Mouse (Mus musculus): ENCODE results near the gene Itgb1bp1. TPM values are rescaled to one million over a fixed set of nuclear protein-coding genes. Genes with fewer than 3 reads are reported as not detected.

Gene Itgb1bp1
- total and polyA plus RNA-seq, 3 experiments, result 15.2 to 50.6 (median 42.4) TPM

DNA sequence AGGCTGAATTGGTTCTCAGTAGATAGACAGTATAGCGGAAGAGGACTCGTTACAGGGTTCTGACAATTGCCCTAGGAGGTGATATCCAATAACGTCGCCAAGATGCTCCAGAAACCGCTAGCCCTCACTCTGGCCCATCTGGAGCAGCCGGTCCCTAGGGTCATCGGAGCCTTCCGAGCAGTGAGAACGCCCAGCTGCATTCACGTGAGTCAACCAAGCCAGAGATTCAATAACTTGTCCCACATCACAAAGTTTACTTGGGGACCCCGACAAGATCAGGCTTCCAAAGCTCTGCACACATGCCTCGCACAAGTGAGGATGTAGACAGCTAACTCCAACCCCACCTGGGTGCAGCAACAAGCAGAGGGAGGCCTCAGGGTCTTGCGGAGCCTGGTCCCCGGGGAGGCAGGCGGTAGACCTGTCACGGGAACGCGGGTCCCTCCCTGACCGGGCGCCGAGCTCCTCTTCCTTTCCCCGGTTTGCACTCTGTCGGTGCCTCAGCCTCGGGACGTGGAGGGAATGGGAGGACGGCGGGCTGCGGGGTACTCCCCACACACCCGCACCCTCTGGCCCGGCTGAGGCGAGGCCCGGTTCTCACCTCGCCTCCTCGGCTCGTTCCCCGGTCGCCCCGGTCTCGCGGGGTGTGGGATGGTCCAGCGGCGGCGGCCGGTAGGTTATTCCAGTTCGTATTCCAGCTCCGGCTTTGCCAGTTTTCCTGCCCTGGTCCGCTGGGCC is 409 bp downstream of the Itgb1bp1 start:
- no peaks in the 10 kb centered on the region for H3K27me3 ChIP-seq (ENCODE audit: control insufficient read depth, insufficient read depth, low read length)
- peaks cover 2% of the 10 kb centered on the region; the same call in 1 of the 2 replicates for H3K36me3 ChIP-seq (ENCODE audit: control insufficient read depth, insufficient read depth, low read length)
- 0 out of 2 replicates have a peak, but pooled peaks have one; percentile 14 for TF ChIP-seq EP300 (IDR thresholded peaks at IDR 0.05; ENCODE audit: insufficient read depth, low read depth, low read length)
- TF ChIP-seq POLR2A (IDR thresholded peaks at IDR 0.05; ENCODE audit: insufficient read depth, low read depth, low read length), result no peak; the same call in 1 of the 2 replicates
- no peak for TF ChIP-seq CTCF (IDR thresholded peaks at IDR 0.05)
- peak overlapping the region; percentile 92 for H3K9ac ChIP-seq (ENCODE audit: low read depth, low read length)
- intact Hi-C loops (cut with DNase I), result loop anchor here (1.0 to 2.0 kb wide), 4 partner anchors 21 to 131 kb away; partner anchors contain the start of genes Adam17, Iah1 and Ywhaq
- H3K27ac ChIP-seq, result peak overlapping the region; percentile 85
- under 1% methylated on average over 47 of the region's 47 CpGs for WGBS
- DNase-seq, result no peak
- peak overlapping the region; percentile 95 for H3K4me3 ChIP-seq
- H3K4me1 ChIP-seq (ENCODE audit: control insufficient read depth, insufficient read depth, low read length), result peaks cover 6% of the 10 kb centered on the region
- 0 out of 2 replicates have a peak, but pooled peaks cover 2% of the 10 kb centered on the region for H3K79me2 ChIP-seq (replicated peaks; ENCODE audit: control insufficient read depth, insufficient read depth, low read length)

DNA sequence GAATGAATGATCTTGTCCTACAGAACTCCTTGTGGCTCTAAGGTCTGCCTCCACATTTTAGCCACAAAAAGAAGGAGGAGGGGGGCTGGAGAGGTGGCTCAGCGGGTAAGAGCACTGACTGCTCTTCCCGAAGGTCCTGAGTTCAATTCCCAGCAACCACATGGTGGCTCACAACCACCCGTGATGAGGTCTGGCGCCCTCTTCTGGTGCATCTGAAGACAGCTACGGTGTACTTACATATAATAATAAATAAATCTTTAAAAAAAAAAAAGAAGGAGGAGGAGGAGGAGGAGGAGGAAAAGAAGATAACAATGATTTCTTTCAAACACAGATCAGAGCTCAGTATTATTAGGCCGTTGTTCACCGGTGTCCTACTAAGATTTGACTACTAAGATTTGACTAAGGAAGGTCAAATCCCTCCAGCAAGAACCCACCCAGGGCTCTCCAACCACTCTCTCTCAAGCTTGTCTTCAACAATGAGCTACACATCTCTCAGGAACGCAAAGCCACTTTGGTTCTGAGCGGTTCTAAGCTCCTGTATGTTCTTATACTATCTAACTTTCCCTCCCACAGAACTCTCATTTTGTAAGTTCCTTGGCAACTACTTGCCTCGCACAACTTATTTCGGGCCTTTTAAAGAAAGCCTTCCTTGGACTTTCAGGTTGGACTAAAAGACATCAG is 1.2 kb downstream of the Itgb1bp1 start, which contains the start of gene Cpsf3:
Cpsf3 (plus strand) TSS at position 631 of the 681 bp plus-strand sequence.
- H3K27ac ChIP-seq, result peak within 1 kb of the TSS; percentile 85
- peak within 1 kb of the TSS; percentile 95 for H3K4me3 ChIP-seq
- 46% methylated on average over 11 of the region's 11 CpGs for WGBS
- peak within 1 kb of the TSS; percentile 92 for H3K9ac ChIP-seq (ENCODE audit: low read depth, low read length)
- H3K4me1 ChIP-seq (ENCODE audit: control insufficient read depth, insufficient read depth, low read length), result peaks cover 6% of the 10 kb centered on the region
- no peaks in the 10 kb centered on the region for H3K27me3 ChIP-seq (ENCODE audit: control insufficient read depth, insufficient read depth, low read length)
- 0 out of 2 replicates have a peak, but pooled peaks cover 2% of the 10 kb centered on the region for H3K36me3 ChIP-seq (ENCODE audit: control insufficient read depth, insufficient read depth, low read length)
- no peak for TF ChIP-seq POLR2A (IDR thresholded peaks at IDR 0.05; ENCODE audit: insufficient read depth, low read depth, low read length)
- TF ChIP-seq CTCF (IDR thresholded peaks at IDR 0.05), result 0 out of 2 replicates have a peak, but pooled peaks have one; percentile 17
- H3K79me2 ChIP-seq (replicated peaks; ENCODE audit: control insufficient read depth, insufficient read depth, low read length), result peaks cover 2% of the 10 kb centered on the region; the same call in 1 of the 2 replicates
- intact Hi-C loops (cut with DNase I), result loop anchor here (1.0 kb wide), 1 partner anchor 18 kb away; no protein-coding TSS in a partner anchor
- DNase-seq, result no peak

DNA sequence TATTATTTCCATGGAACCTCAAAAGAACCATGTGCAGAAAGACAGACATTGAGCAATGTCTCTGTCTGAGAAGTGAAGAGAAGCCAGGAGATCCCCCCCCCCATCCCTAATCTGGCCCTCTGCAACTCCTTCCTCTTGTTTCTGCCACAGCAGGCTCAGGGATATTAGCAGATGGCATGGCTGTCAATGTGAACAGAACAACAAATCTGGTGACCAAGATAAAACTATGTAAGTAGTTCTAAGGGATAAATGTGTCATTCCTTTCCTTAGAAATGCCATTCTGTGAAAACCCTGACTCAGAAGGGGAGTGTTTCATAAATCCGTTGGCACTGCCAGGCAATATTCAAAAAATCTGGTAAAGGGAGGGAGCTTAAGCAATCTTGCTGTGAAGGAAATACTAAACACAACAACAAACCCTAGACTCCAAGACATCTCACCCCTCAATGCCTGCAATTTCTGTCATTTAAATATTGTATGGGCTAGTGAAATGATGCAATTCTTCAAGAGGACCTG is 8.7 kb downstream of the Itgb1bp1 start:
- H3K4me3 ChIP-seq, result no peak overlapping the region
- DNase-seq, result no peak
- H3K36me3 ChIP-seq (ENCODE audit: control insufficient read depth, insufficient read depth, low read length), result no peaks in the 10 kb centered on the region
- H3K9ac ChIP-seq (ENCODE audit: low read depth, low read length), result no peak overlapping the region
- intact Hi-C loops (cut with DNase I), result no loop called here
- H3K27me3 ChIP-seq (ENCODE audit: control insufficient read depth, insufficient read depth, low read length), result no peaks in the 10 kb centered on the region
- H3K79me2 ChIP-seq (replicated peaks; ENCODE audit: control insufficient read depth, insufficient read depth, low read length), result peaks cover 2% of the 10 kb centered on the region; the same call in 1 of the 2 replicates
- no peak overlapping the region for H3K27ac ChIP-seq
- 81% methylated on average over 1 of the region's 1 CpGs for whole genome bisulfite sequencing
- peaks cover 1% of the 10 kb centered on the region; the same call in 1 of the 2 replicates for H3K4me1 ChIP-seq (ENCODE audit: control insufficient read depth, insufficient read depth, low read length)
- no peak for TF ChIP-seq CTCF (IDR thresholded peaks at IDR 0.05)
- no peak for TF ChIP-seq POLR2A (IDR thresholded peaks at IDR 0.05; ENCODE audit: insufficient read depth, low read depth, low read length)
- TF ChIP-seq EP300 (IDR thresholded peaks at IDR 0.05; ENCODE audit: insufficient read depth, low read depth, low read length), result no peak

DNA sequence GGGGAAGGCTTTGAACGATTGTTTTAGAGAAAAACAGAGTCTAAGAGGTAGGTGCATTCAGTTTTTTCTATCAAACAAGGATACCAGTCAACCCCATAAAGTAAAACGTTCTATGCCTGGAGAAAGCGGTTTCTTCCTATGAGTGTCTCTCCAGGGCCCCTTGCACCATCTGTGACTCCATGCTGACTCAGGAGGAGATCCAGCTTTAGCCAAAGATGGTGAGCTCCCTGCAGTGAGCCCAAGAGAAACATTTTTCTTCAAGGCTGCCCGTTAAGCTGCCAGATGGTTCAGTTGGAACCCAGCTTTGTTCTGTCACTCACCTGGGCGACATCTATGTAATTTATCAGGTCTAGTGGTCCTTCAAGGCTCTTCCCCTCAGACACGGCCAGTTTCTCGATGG is 11.6 kb downstream of the Itgb1bp1 start:
- Histone ChIP-seq H3K79me2 (replicated peaks; ENCODE audit: control insufficient read depth, insufficient read depth, low read length) (no peaks in the 10 kb centered on the region), H3K4me1 (ENCODE audit: control insufficient read depth, insufficient read depth, low read length) (no peaks in the 10 kb centered on the region), H3K4me3 (no peak overlapping the region), H3K36me3 (ENCODE audit: control insufficient read depth, insufficient read depth, low read length) (no peaks in the 10 kb centered on the region), H3K27ac (no peak overlapping the region), H3K9ac (ENCODE audit: low read depth, low read length) (no peak overlapping the region), H3K27me3 (ENCODE audit: control insufficient read depth, insufficient read depth, low read length) (no peaks in the 10 kb centered on the region)
- TF ChIP-seq CTCF (IDR thresholded peaks at IDR 0.05) (no peak), POLR2A (IDR thresholded peaks at IDR 0.05; ENCODE audit: insufficient read depth, low read depth, low read length) (no peak), EP300 (IDR thresholded peaks at IDR 0.05; ENCODE audit: insufficient read depth, low read depth, low read length) (no peak)
- no peak for DNase-seq
- 81% methylated on average over 7 of the region's 7 CpGs for WGBS
- intact Hi-C loops (cut with DNase I), result no loop called here

DNA sequence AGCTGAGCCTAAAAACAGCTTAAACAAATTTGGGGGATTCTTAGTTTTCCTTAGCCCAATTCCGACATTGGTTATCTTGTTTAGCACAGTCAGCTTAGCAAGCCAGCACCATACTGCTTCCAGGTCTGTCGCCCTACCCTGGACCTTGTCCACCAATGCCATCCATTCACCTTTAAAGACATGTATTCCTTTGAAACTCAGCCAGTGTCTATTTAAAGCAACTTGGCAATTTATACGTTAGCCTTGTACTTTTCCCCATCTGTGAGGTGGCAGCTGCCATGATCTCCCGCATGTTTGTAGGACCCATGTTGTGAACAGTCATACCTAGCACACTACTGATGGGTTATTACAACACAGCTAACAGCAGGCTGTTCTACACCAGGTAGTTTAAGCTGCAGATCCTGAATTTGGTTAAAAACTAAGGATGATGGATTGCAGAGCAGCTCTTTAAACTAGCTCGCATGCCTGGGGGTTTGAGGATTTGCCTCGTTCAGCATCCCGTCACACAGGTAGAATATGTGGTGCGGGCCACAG is 17.9 kb downstream of the Itgb1bp1 start:
- Histone ChIP-seq H3K27ac (no peak overlapping the region), H3K9ac (ENCODE audit: low read depth, low read length) (no peak overlapping the region), H3K36me3 (ENCODE audit: control insufficient read depth, insufficient read depth, low read length) (peaks cover 7% of the 10 kb centered on the region), H3K4me3 (no peak overlapping the region), H3K27me3 (ENCODE audit: control insufficient read depth, insufficient read depth, low read length) (no peaks in the 10 kb centered on the region), H3K79me2 (replicated peaks; ENCODE audit: control insufficient read depth, insufficient read depth, low read length) (no peaks in the 10 kb centered on the region), H3K4me1 (ENCODE audit: control insufficient read depth, insufficient read depth, low read length) (peaks cover 15% of the 10 kb centered on the region)
- no peak for TF ChIP-seq POLR2A (IDR thresholded peaks at IDR 0.05; ENCODE audit: insufficient read depth, low read depth, low read length)
- no peak for TF ChIP-seq CTCF (IDR thresholded peaks at IDR 0.05)
- no peak for TF ChIP-seq EP300 (IDR thresholded peaks at IDR 0.05; ENCODE audit: insufficient read depth, low read depth, low read length)
- no peak for DNase-seq
- WGBS, result 83% methylated on average over 8 of the region's 8 CpGs
- intact Hi-C loops (cut with DNase I), result loop anchor here (5.0 kb wide), 1 partner anchor 191 kb away; no protein-coding TSS in a partner anchor
